Mouse (Mus musculus) neural tube, embryonic 12.5 days (tissue): ENCODE data around the gene Nav1. TPM values are rescaled to one million over a fixed set of nuclear protein-coding genes. Genes with fewer than 3 reads are reported as not detected.

Source experiments
- ATAC-seq: fragments of 200-750 bp; cut with Nextera tagmentation; 2 replicates; pipeline ENCODE4 v1.8.0; 2017; ENCODE audit warnings: low read depth, mild to moderate bottlenecking, moderate TSS enrichment, moderate library complexity; ENCODE audit not compliant: low FRiP score
- H3K27ac ChIP-seq: fragments of 300-500 bp; sonication (generic); 2 replicates; pipeline ENCODE4 v1.5.1; 2016
- H3K27me3 ChIP-seq: fragments of 300-500 bp; sonication (generic); replicated peaks from 2 replicates; pipeline ENCODE4 v1.6.1; 2016; ENCODE audit warnings: mild to moderate bottlenecking
- H3K36me3 ChIP-seq: fragments of 300-500 bp; sonication (generic); 2 replicates; pipeline ENCODE4 v1.6.1; 2016; ENCODE audit warnings: mild to moderate bottlenecking
- H3K4me1 ChIP-seq: fragments of 300-500 bp; sonication (generic); 2 replicates; pipeline ENCODE4 v1.6.1; 2016
- H3K4me2 ChIP-seq: fragments of 300-500 bp; sonication (generic); replicated peaks from 2 replicates; pipeline ENCODE4 v1.6.1; 2016; ENCODE audit warnings: mild to moderate bottlenecking
- H3K4me3 ChIP-seq: fragments of 300-500 bp; sonication (generic); 2 replicates; pipeline ENCODE4 v1.5.1; 2016
- H3K9ac ChIP-seq: fragments of 300-500 bp; sonication (generic); 2 replicates; pipeline ENCODE4 v1.6.1; 2016; ENCODE audit warnings: mild to moderate bottlenecking
- H3K9me3 ChIP-seq: fragments of 300-500 bp; sonication (generic); 2 replicates; pipeline ENCODE4 v1.6.1; 2016; ENCODE audit warnings: mild to moderate bottlenecking
- WGBS: fragments of 180-500 bp; shearing (Covaris S2); methylation state at CpG from one replicate; pipeline ENCODE4 v1.1.7; 2016; 5-methylcytosine and 5-hydroxymethylcytosine counted together
- microRNA-seq: library from miRNA; unstranded; fragments of <30 nt; microRNA quantifications from one replicate; pipeline ENCODE4, GENCODE M21; 2017
- polyA plus RNA-seq: library from polyadenylated mRNA; unstranded; fragments of >200 nt; fragmentation: Nextera tagmentation; extraction: Ambion mirVana; gene quantifications from 2 replicates; pipeline ENCODE4 v1.2.1, GENCODE M21; 2016

Nav1 gene
- polyA plus RNA-seq, 1 experiment from 2014 or later = 29.9 TPM

DNA sequence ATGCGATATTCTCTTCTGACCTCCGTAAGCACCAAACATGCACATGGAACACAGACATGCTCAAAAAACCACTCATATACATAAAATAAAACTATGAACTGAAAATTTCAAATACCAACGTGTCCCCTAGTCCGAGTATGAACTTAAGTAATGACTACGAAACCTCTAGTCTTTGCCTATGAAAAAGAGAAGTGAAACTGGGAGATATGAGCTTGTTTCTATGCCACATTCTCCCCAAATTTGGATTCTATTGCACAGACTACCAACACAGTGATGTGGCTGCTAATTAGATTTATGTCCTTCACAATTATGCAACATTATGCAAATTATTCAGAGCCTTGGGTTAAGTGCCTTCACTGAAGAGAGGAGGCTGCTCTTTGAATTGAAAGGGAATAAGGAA, 207.6 kb downstream of the Nav1 start:
- no peaks in the 10 kb centered on the region for H3K27me3 ChIP-seq
- H3K9me3 ChIP-seq = no peaks in the 10 kb centered on the region
- H3K4me3 ChIP-seq = no peak overlapping the region
- H3K9ac ChIP-seq = no peak overlapping the region
- ATAC-seq = no peak
- no peaks in the 10 kb centered on the region for H3K4me1 ChIP-seq
- WGBS = 97% methylated on average over 5 of the region's 5 CpGs
- H3K4me2 ChIP-seq = no peak overlapping the region
- H3K27ac ChIP-seq = no peak overlapping the region
- peaks cover 85% of the 10 kb centered on the region for H3K36me3 ChIP-seq

- no peak overlapping the region for H3K27ac ChIP-seq
- H3K27me3 ChIP-seq = no peaks in the 10 kb centered on the region
- H3K9me3 ChIP-seq = no peaks in the 10 kb centered on the region
- no peak overlapping the region for H3K9ac ChIP-seq
- no peak overlapping the region for H3K4me2 ChIP-seq
- peaks cover 80% of the 10 kb centered on the region for H3K36me3 ChIP-seq
- H3K4me1 ChIP-seq = no peaks in the 10 kb centered on the region
- no peak for ATAC-seq
- 91% methylated on average over 9 of the region's 9 CpGs for WGBS
- H3K4me3 ChIP-seq = no peak overlapping the region
These were observed 221.9 kb downstream of the Nav1 start for GRCm38 (mm10) chr1:135385161-135385560.

Small RNAs within 50 kb of the gene (microRNA-seq; reads per million reads assigned to microRNA genes)
- gene Mir1231 = 2.0 reads per million

Other genes with a start within 250 kb of the Nav1 start
- gene Shisa4, start 232.1 kb downstream of the Nav1 start, polyA plus RNA-seq = 72.1 and 75.5 TPM in 2 replicates
- gene Ipo9, start 176.8 kb downstream of the Nav1 start, polyA plus RNA-seq = 159 and 167 TPM in 2 replicates
- 44.9 and 45.1 TPM in 2 replicates for gene Csrp1, start 112.8 kb upstream of the Nav1 start, polyA plus RNA-seq
- 21.9 and 24.1 TPM in 2 replicates for gene Phlda3, start 158.8 kb upstream of the Nav1 start, polyA plus RNA-seq
- gene Tnni1, start 172.1 kb upstream of the Nav1 start, polyA plus RNA-seq = 27.4 and 41.5 TPM in 2 replicates
- 0.68 and 0.75 TPM in 2 replicates for gene Lad1, start 211.3 kb upstream of the Nav1 start, polyA plus RNA-seq
- 13.3 and 19.4 TPM in 2 replicates for gene Tnnt2, start 229.1 kb upstream of the Nav1 start, polyA plus RNA-seq